Mouse (Mus musculus): ENCODE results near the gene Klk1b3.

DNA sequence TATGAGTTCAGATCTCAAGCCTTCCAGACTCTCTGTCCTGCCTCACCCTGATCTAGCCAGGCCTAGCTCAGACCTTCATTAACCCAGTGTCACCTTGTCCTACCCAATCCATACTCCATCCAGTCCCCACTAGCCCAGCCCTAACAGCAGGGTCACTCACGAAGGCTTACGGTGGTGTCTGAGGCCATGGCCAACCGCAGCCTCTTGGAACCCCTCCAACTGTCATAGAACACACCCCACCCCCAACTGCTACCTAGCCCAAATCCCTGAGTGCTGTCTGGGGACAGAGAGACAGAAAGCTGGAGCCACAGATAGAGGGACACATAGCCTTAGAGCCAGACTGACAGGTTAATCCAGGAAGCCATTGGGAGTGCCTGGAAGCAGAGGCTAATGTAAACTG lies 37.9 kb downstream of the Klk1b3 start, which contains the start of gene Gm36864:
- TF ChIP-seq GATA1 (IDR thresholded peaks at IDR 0.05; ENCODE audit: borderline replicate concordance, low read length) (no peak), FLI1 (IDR thresholded peaks at IDR 0.05; ENCODE audit: low read length) (no peak)

Data from megakaryocyte, embryonic 14.5 days (primary cell).